Mouse (Mus musculus) liver, adult 2 months (tissue): ENCODE results near the gene Engase. TPM values are rescaled to one million over a fixed set of nuclear protein-coding genes. Genes with fewer than 3 reads are reported as not detected.

Source experiments
- DNase-seq: peaks from one replicate; pipeline ENCODE4 v3.0.0-alpha.2; 2011; ENCODE audit warnings: low read depth, low spot score; ENCODE audit errors: extremely low read depth
- H3K27ac ChIP-seq: fragments of 200-500 bp; replicated peaks from 2 replicates; pipeline ENCODE4 v1.5.1; 2012; ENCODE audit warnings: low read depth, mild to moderate bottlenecking, control low read depth, inconsistent platforms, low read length; ENCODE audit not compliant: insufficient read depth
- H3K27me3 ChIP-seq: fragments of 200-500 bp; 2 replicates; pipeline ENCODE4 v1.6.1; 2012; ENCODE audit warnings: mild to moderate bottlenecking, moderate library complexity, low read length, inconsistent platforms; ENCODE audit not compliant: control insufficient read depth, insufficient read depth
- H3K36me3 ChIP-seq: fragments of 200-500 bp; 2 replicates; pipeline ENCODE4 v1.6.1; 2012; ENCODE audit warnings: low read length, inconsistent platforms; ENCODE audit not compliant: control insufficient read depth, insufficient read depth
- H3K4me1 ChIP-seq: fragments of 200-500 bp; 2 replicates; pipeline ENCODE4 v1.6.1; 2011; ENCODE audit warnings: low read length; ENCODE audit not compliant: control insufficient read depth, insufficient read depth
- H3K4me3 ChIP-seq: fragments of 200-500 bp; 2 replicates; pipeline ENCODE4 v1.5.1; 2011; ENCODE audit warnings: low read depth, mild to moderate bottlenecking, control low read depth, low read length, moderate library complexity; ENCODE audit not compliant: insufficient read depth
- H3K79me2 ChIP-seq: fragments of 200-500 bp; 2 replicates; pipeline ENCODE4 v1.6.1; 2012; ENCODE audit warnings: inconsistent platforms, mild to moderate bottlenecking, low read length, moderate library complexity; ENCODE audit not compliant: control insufficient read depth, insufficient read depth
- H3K9ac ChIP-seq: fragments of 200-500 bp; 2 replicates; pipeline ENCODE4 v1.6.1; 2012; ENCODE audit warnings: low read depth, mild to moderate bottlenecking, control low read depth, inconsistent platforms, low read length
- CTCF ChIP-seq: fragments of 200-500 bp; IDR thresholded peaks from 2 replicates; pipeline ENCODE4 v1.5.1; 2011; ENCODE audit warnings: low read depth, low read length, control low read depth
- POLR2A ChIP-seq: fragments of 200-500 bp; IDR thresholded peaks from 2 replicates; pipeline ENCODE4 v1.6.1; 2011; ENCODE audit warnings: low read length, control low read depth; ENCODE audit not compliant: insufficient read depth; ENCODE audit errors: extremely low read depth
- WGBS: fragments of 180-500 bp; shearing (Covaris S2); methylation state at CpG from one replicate; pipeline ENCODE4 v1.1.7; 2018; 5-methylcytosine and 5-hydroxymethylcytosine counted together
- polyA plus RNA-seq: library from polyadenylated mRNA; depleted of rRNA; stranded (reverse); fragments of >200 nt; gene quantifications from 2 replicates; pipeline ENCODE4 v1.2.3, GENCODE M21; 2012
- total RNA-seq: library from RNA; depleted of rRNA; stranded (reverse); fragments of >200 nt; gene quantifications from 2 replicates; pipeline ENCODE4 v1.2.3, GENCODE M21; 2014

Gene Engase
- total and polyA plus RNA-seq, 2 experiments, result 3.0 to 8.3 TPM

GRCm38 (mm10) chr11:118438665-118439414, 37.8 kb upstream of the Engase start:
- no peaks in the 10 kb centered on the region for H3K36me3 ChIP-seq
- H3K27ac ChIP-seq, result peak overlapping the region; percentile 70
- no peak overlapping the region for H3K4me3 ChIP-seq
- 29% methylated on average over 11 of the region's 11 CpGs for WGBS
- H3K27me3 ChIP-seq, result no peaks in the 10 kb centered on the region
- peaks cover 28% of the 10 kb centered on the region for H3K4me1 ChIP-seq
- peak overlapping the region; percentile 53 for H3K9ac ChIP-seq
- H3K79me2 ChIP-seq, result no peaks in the 10 kb centered on the region
- TF ChIP-seq POLR2A (no peak), CTCF (no peak)
- DNase-seq, result peak; percentile 56

- WGBS, result 58% methylated on average over 13 of the region's 13 CpGs
- H3K27ac ChIP-seq, result no peak overlapping the region
- H3K27me3 ChIP-seq, result no peaks in the 10 kb centered on the region
- H3K9ac ChIP-seq, result no peak overlapping the region
- H3K36me3 ChIP-seq, result no peaks in the 10 kb centered on the region
- TF ChIP-seq POLR2A (no peak), CTCF (no peak)
- no peak overlapping the region for H3K4me3 ChIP-seq
- H3K4me1 ChIP-seq, result peaks cover 25% of the 10 kb centered on the region
- DNase-seq, result no peak
- no peaks in the 10 kb centered on the region for H3K79me2 ChIP-seq
These were observed 33.9 kb upstream of the Engase start for GRCm38 (mm10) chr11:118442691-118443090.

GRCm38 (mm10) chr11:118443201-118443970, 33.2 kb upstream of the Engase start:
- Histone ChIP-seq H3K27me3 (no peaks in the 10 kb centered on the region), H3K4me1 (peaks cover 22% of the 10 kb centered on the region), H3K36me3 (no peaks in the 10 kb centered on the region), H3K9ac (no peak overlapping the region), H3K79me2 (no peaks in the 10 kb centered on the region), H3K4me3 (no peak overlapping the region), H3K27ac (no peak overlapping the region)
- no peak for TF ChIP-seq POLR2A
- TF ChIP-seq CTCF, result peak; percentile 90
- 31% methylated on average over 11 of the region's 11 CpGs for WGBS
- DNase-seq, result peak; percentile 39

DNA sequence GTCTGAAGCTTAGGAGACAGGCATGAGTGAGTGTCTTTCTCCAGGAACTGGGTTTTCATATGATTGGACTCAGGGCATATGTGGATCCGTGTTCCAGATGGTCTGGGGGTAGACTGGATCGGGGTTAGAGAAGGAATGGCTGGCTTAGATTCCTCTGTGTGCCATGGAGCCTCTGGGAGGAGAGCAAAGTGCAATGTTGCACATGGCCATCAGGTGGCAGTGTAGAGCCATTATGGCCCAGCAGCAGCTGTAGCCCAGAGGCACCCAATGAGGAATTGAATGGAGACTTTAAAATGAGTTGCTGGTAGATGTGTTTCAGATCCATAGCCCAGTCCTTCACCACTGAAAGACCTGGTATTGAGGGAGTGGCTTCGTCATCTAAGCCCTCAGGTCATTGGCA, 30.8 kb upstream of the Engase start:
- Histone ChIP-seq H3K27me3 (no peaks in the 10 kb centered on the region), H3K79me2 (no peaks in the 10 kb centered on the region), H3K36me3 (no peaks in the 10 kb centered on the region), H3K27ac (no peak overlapping the region), H3K4me1 (peaks cover 13% of the 10 kb centered on the region; the same call in 1 of the 2 replicates), H3K9ac (no peak overlapping the region), H3K4me3 (no peak overlapping the region)
- peak; percentile 38 for DNase-seq
- TF ChIP-seq CTCF, result peak; percentile 99
- no peak for TF ChIP-seq POLR2A
- 4% methylated on average over 3 of the region's 3 CpGs for WGBS

DNA sequence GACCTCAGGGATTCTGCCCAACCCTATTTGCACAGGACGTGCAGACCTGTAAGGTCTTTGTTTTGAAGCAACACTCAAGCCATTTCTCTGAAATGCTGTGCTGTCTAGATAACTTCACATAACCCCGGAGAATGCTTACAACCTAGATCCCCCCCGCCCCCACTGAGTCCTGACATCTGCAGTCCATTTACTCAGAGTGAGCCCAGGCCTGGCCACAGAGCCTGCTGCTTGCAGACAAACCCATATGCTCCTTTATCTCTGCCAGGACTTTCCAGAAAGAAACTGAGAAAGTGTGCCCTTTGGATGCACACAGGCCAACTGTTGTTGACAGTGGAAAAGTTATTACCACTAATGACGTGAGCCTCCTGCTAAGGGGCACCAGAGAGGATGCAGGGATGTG, 29.3 kb upstream of the Engase start:
- no peak overlapping the region for H3K27ac ChIP-seq
- H3K27me3 ChIP-seq, result no peaks in the 10 kb centered on the region
- DNase-seq, result no peak
- no peaks in the 10 kb centered on the region for H3K36me3 ChIP-seq
- peaks cover 3% of the 10 kb centered on the region; the same call in 1 of the 2 replicates for H3K4me1 ChIP-seq
- H3K4me3 ChIP-seq, result no peak overlapping the region
- no peak overlapping the region for H3K9ac ChIP-seq
- WGBS, result 77% methylated on average over 4 of the region's 4 CpGs
- no peak for TF ChIP-seq CTCF
- TF ChIP-seq POLR2A, result no peak
- H3K79me2 ChIP-seq, result no peaks in the 10 kb centered on the region

DNA sequence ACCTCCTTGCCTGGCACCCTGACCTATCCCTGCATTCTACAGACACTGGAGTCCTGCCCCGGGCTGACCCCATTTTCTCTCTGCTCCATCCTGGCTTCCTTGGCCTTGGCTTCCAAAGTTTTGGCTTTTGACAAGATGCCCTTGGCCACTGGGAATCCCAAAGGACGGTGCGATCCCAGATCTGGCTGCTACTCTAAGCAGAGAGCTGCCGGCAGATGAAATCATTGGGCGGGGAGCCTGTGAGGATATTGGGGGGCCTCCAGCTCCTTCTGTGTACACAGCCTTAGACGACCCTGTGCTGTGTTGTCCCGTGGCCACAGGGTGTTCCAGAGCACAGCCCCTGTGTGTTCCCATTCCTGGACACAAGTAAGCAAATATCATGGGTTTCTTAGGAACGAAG, 28.2 kb upstream of the Engase start:
- Histone ChIP-seq H3K4me1 (peaks cover 3% of the 10 kb centered on the region; the same call in 1 of the 2 replicates), H3K36me3 (no peaks in the 10 kb centered on the region), H3K27ac (no peak overlapping the region), H3K4me3 (no peak overlapping the region), H3K79me2 (no peaks in the 10 kb centered on the region), H3K27me3 (no peaks in the 10 kb centered on the region), H3K9ac (no peak overlapping the region)
- DNase-seq, result no peak
- 78% methylated on average over 8 of the region's 8 CpGs for WGBS
- TF ChIP-seq POLR2A, result no peak
- TF ChIP-seq CTCF, result no peak
